Mouse (Mus musculus): ENCODE data around the gene Tnip3. TPM values are rescaled to one million over a fixed set of nuclear protein-coding genes. Genes with fewer than 3 reads are reported as not detected.

Gene Tnip3
- polyA plus RNA-seq, 1 experiment from 2014 or later: not detected

DNA sequence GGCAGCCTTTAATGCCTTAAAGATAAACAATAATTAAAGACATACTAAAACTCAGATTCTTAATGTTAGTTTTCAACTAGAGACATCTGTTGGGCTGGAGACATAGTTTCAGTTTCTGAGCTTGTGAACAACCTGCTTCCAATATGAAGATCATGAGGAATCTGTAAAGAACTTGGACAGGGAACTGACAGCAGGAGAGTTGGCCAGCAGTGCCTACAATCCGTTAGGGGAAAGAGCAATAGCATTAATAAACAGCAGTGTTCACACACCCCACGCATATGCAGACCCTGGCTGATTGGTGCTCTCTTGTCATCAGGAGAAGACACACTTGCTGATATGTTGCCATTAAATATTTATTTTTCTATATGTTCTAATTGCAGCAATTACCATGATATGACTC, 15.0 kb downstream of the Tnip3 start:
- Histone ChIP-seq H3K27ac (no peak overlapping the region), H3K9ac (no peak overlapping the region), H3K4me3 (no peak overlapping the region), H3K36me3 (no peaks in the 10 kb centered on the region), H3K27me3 (no peaks in the 10 kb centered on the region), H3K9me3 (no peaks in the 10 kb centered on the region), H3K4me1 (0 out of 2 replicates have a peak, but pooled peaks cover 2% of the 10 kb centered on the region), H3K4me2 (replicated peaks) (no peak overlapping the region)
- no peak for ATAC-seq (ENCODE audit: insufficient number of reproducible peaks, insufficient read depth, low FRiP score, low TSS enrichment)
- WGBS: 61% methylated on average over 2 of the region's 2 CpGs

DNA sequence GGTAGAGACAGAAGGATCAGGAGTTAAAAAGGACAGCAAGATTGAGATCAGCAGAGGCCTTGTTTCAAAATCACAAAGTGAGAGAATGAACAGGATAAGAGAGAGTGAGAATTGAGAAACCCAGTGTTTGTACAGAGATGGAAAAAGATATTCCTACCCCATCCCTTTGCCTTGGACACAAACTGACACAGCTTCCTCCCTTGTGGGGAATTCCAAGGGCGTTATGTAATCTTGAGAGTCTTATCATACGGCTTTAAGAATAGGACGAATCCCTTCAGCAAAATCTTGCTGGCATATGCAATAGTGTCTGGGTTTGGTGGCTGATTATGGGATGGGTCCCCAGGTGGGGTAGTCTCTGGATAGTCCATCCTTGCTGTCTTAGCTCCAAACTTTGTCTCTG, 16.0 kb downstream of the Tnip3 start:
- H3K9me3 ChIP-seq: no peaks in the 10 kb centered on the region
- 69% methylated on average over 3 of the region's 3 CpGs for WGBS
- no peaks in the 10 kb centered on the region for H3K36me3 ChIP-seq
- 0 out of 2 replicates have a peak, but pooled peaks cover 2% of the 10 kb centered on the region for H3K4me1 ChIP-seq
- ATAC-seq (ENCODE audit: insufficient number of reproducible peaks, insufficient read depth, low FRiP score, low TSS enrichment): no peak
- H3K27me3 ChIP-seq: no peaks in the 10 kb centered on the region
- no peak overlapping the region for H3K4me3 ChIP-seq
- H3K4me2 ChIP-seq (replicated peaks): no peak overlapping the region
- H3K27ac ChIP-seq: no peak overlapping the region
- H3K9ac ChIP-seq: no peak overlapping the region

DNA sequence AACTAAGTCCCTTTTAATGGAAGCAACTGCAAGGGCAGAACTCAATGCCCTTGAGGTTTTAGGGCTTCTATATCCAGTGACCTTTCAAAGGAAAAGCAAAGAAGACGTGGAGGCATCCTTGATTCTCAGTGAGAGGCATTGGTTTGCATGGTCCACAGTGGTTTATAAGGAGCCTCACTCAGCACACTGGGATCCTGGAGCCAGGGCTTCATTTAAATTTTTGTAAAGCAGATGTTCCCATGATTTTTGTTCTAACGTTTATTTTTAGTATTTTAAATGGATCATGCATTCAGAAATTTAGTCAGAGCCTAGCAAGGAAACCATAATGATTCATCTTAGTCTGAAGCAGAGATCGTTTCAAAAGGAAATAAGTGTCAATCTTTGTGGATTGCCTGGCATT, 17.3 kb downstream of the Tnip3 start:
- Histone ChIP-seq H3K27me3 (no peaks in the 10 kb centered on the region), H3K4me1 (0 out of 2 replicates have a peak, but pooled peaks cover 2% of the 10 kb centered on the region), H3K4me2 (replicated peaks) (no peak overlapping the region), H3K27ac (no peak overlapping the region), H3K9ac (no peak overlapping the region), H3K4me3 (no peak overlapping the region), H3K9me3 (no peaks in the 10 kb centered on the region), H3K36me3 (no peaks in the 10 kb centered on the region)
- 35% methylated on average over 3 of the region's 3 CpGs for WGBS
- no peak for ATAC-seq (ENCODE audit: insufficient number of reproducible peaks, insufficient read depth, low FRiP score, low TSS enrichment)

- H3K9ac ChIP-seq: no peak overlapping the region
- no peak for ATAC-seq (ENCODE audit: insufficient number of reproducible peaks, insufficient read depth, low FRiP score, low TSS enrichment)
- H3K36me3 ChIP-seq: no peaks in the 10 kb centered on the region
- H3K9me3 ChIP-seq: no peaks in the 10 kb centered on the region
- H3K27me3 ChIP-seq: no peaks in the 10 kb centered on the region
- H3K4me3 ChIP-seq: no peak overlapping the region
- H3K4me2 ChIP-seq (replicated peaks): no peak overlapping the region
- 0 out of 2 replicates have a peak, but pooled peaks cover 2% of the 10 kb centered on the region for H3K4me1 ChIP-seq
- no peak overlapping the region for H3K27ac ChIP-seq
- WGBS: 18% methylated on average over 1 of the region's 1 CpGs
These were observed 17.8 kb downstream of the Tnip3 start for GRCm38 (mm10) chr6:65542913-65543312.

- no peak for ATAC-seq (ENCODE audit: insufficient number of reproducible peaks, insufficient read depth, low FRiP score, low TSS enrichment)
- H3K27me3 ChIP-seq: no peaks in the 10 kb centered on the region
- H3K27ac ChIP-seq: no peak overlapping the region
- H3K4me2 ChIP-seq (replicated peaks): no peak overlapping the region
- no peak overlapping the region for H3K9ac ChIP-seq
- H3K9me3 ChIP-seq: no peaks in the 10 kb centered on the region
- no peak overlapping the region for H3K4me3 ChIP-seq
- 74% methylated on average over 3 of the region's 3 CpGs for WGBS
- H3K36me3 ChIP-seq: no peaks in the 10 kb centered on the region
- H3K4me1 ChIP-seq: no peaks in the 10 kb centered on the region
These were observed 39.0 kb downstream of the Tnip3 start for GRCm38 (mm10) chr6:65563887-65564656.

- H3K9me3 ChIP-seq: no peaks in the 10 kb centered on the region
- no peaks in the 10 kb centered on the region for H3K36me3 ChIP-seq
- H3K9ac ChIP-seq: no peak overlapping the region
- H3K4me1 ChIP-seq: no peaks in the 10 kb centered on the region
- no peak for ATAC-seq (ENCODE audit: insufficient number of reproducible peaks, insufficient read depth, low FRiP score, low TSS enrichment)
- H3K27ac ChIP-seq: no peak overlapping the region
- no peaks in the 10 kb centered on the region for H3K27me3 ChIP-seq
- H3K4me3 ChIP-seq: no peak overlapping the region
- no peak overlapping the region for H3K4me2 ChIP-seq (replicated peaks)
- WGBS: 36% methylated on average over 2 of the region's 2 CpGs
These were observed 39.5 kb downstream of the Tnip3 start for GRCm38 (mm10) chr6:65564657-65565039.

- Histone ChIP-seq H3K4me1 (no peaks in the 10 kb centered on the region), H3K4me3 (no peak overlapping the region), H3K4me2 (replicated peaks) (no peak overlapping the region), H3K36me3 (no peaks in the 10 kb centered on the region), H3K27ac (no peak overlapping the region), H3K9ac (no peak overlapping the region), H3K9me3 (no peaks in the 10 kb centered on the region), H3K27me3 (no peaks in the 10 kb centered on the region)
- ATAC-seq (ENCODE audit: insufficient number of reproducible peaks, insufficient read depth, low FRiP score, low TSS enrichment): no peak
- WGBS: 36% methylated on average over 8 of the region's 8 CpGs
These were observed 44.6 kb downstream of the Tnip3 start for GRCm38 (mm10) chr6:65569741-65570140.

- no peaks in the 10 kb centered on the region for H3K27me3 ChIP-seq
- no peak overlapping the region for H3K4me2 ChIP-seq (replicated peaks)
- no peaks in the 10 kb centered on the region for H3K4me1 ChIP-seq
- 76% methylated on average over 8 of the region's 8 CpGs for WGBS
- H3K4me3 ChIP-seq: no peak overlapping the region
- H3K36me3 ChIP-seq: no peaks in the 10 kb centered on the region
- no peak overlapping the region for H3K9ac ChIP-seq
- no peak for ATAC-seq (ENCODE audit: insufficient number of reproducible peaks, insufficient read depth, low FRiP score, low TSS enrichment)
- no peaks in the 10 kb centered on the region for H3K9me3 ChIP-seq
- no peak overlapping the region for H3K27ac ChIP-seq
These were observed 53.2 kb downstream of the Tnip3 start for GRCm38 (mm10) chr6:65578151-65578973.

DNA sequence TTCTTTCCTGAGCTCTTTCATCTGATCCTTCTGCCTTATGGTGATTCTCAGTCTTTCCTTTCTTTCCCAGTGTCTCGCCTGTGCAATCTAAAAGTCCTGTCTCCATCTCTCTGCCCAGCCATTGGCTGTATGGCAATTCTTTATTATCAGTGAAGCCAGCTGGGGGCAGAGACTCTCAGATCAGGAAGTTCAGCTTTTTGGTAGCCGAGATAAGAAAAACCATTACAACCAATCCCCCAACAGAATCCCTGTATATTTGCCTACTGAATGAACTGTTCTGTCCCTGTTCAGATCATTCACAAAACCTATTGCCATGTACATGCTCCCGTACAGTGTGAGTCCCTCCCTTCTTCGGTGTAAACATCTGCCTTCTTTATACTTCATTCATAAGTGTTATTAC, 57.9 kb downstream of the Tnip3 start:
- H3K4me1 ChIP-seq: no peaks in the 10 kb centered on the region
- no peak overlapping the region for H3K4me3 ChIP-seq
- no peak for ATAC-seq (ENCODE audit: insufficient number of reproducible peaks, insufficient read depth, low FRiP score, low TSS enrichment)
- no peak overlapping the region for H3K9ac ChIP-seq
- no peak overlapping the region for H3K4me2 ChIP-seq (replicated peaks)
- no peak overlapping the region for H3K27ac ChIP-seq
- 81% methylated on average over 4 of the region's 4 CpGs for WGBS
- no peaks in the 10 kb centered on the region for H3K36me3 ChIP-seq
- H3K9me3 ChIP-seq: no peaks in the 10 kb centered on the region
- no peaks in the 10 kb centered on the region for H3K27me3 ChIP-seq

DNA sequence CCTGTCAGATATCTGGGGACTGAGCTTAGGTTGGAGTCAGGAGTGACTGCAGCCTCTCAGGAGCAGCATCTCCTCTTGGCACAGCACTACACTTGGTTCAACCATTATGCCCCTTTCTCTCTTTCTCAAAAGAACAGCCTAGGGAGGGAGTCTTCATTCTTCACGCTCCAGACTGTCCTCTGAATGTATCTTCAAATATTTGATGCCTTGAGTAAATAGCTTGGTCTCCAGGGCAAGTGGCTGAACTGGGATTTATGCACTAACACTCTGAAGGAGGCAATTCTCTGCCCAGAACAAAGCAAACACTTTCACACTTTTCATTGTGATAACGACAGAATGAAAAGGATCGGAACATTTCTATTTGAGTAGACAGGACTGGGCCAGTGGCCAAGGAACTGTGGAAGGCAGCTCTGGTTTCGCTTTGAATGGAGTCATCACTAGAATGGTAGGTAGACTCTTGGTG, 59.8 kb downstream of the Tnip3 start:
- no peak overlapping the region for H3K4me3 ChIP-seq
- no peaks in the 10 kb centered on the region for H3K4me1 ChIP-seq
- no peak for ATAC-seq (ENCODE audit: insufficient number of reproducible peaks, insufficient read depth, low FRiP score, low TSS enrichment)
- no peaks in the 10 kb centered on the region for H3K9me3 ChIP-seq
- H3K27ac ChIP-seq: no peak overlapping the region
- no peaks in the 10 kb centered on the region for H3K36me3 ChIP-seq
- no peaks in the 10 kb centered on the region for H3K27me3 ChIP-seq
- no peak overlapping the region for H3K9ac ChIP-seq
- no peak overlapping the region for H3K4me2 ChIP-seq (replicated peaks)
- 71% methylated on average over 4 of the region's 4 CpGs for WGBS

GRCm38 (mm10) chr6:65585333-65586053, 60.4 kb downstream of the Tnip3 start:
- Histone ChIP-seq H3K4me1 (no peaks in the 10 kb centered on the region), H3K9ac (no peak overlapping the region), H3K9me3 (no peaks in the 10 kb centered on the region), H3K27ac (no peak overlapping the region), H3K4me2 (replicated peaks) (no peak overlapping the region), H3K36me3 (no peaks in the 10 kb centered on the region), H3K4me3 (no peak overlapping the region), H3K27me3 (no peaks in the 10 kb centered on the region)
- 79% methylated on average over 3 of the region's 3 CpGs for WGBS
- ATAC-seq (ENCODE audit: insufficient number of reproducible peaks, insufficient read depth, low FRiP score, low TSS enrichment): no peak

All from embryonic facial prominence, embryonic 12.5 days (tissue).